Mouse (Mus musculus): ENCODE data around the gene Msl2. TPM values are rescaled to one million over a fixed set of nuclear protein-coding genes. Genes with fewer than 3 reads are reported as not detected.

Gene Msl2
- polyA plus RNA-seq, 1 experiment = 31.7 TPM

DNA sequence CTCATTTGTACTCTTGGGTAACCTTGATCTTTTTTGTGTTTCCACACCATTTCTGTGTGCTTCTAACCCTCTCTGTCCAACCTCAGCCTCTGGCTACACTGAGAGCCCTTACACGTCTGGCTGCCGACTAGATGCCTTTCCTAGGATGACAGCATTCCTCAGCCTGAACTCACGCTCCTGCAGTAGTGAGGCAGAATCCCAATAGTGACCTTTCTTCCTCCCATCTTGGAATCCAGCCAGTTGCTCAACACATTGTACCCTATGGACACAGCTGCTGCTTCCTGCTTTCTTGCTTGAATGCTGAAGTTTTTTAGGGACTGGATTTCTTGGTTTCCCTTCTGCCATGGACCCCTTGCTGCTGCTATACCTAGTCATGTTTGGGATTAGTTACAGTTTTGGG lies 36.1 kb downstream of the Msl2 start:
- Histone ChIP-seq H3K27ac (ENCODE audit: insufficient read depth, low read length) (no peak overlapping the region), H3K4me1 (ENCODE audit: control insufficient read depth, insufficient read depth, low read length) (peaks cover 5% of the 10 kb centered on the region; the same call in 1 of the 2 replicates), H3K4me3 (replicated peaks; ENCODE audit: insufficient read depth, low read depth, low read length) (no peak overlapping the region), H3K27me3 (ENCODE audit: control insufficient read depth, insufficient read depth, low read length) (no peaks in the 10 kb centered on the region)
- TF ChIP-seq POLR2A (IDR thresholded peaks at IDR 0.05; ENCODE audit: borderline replicate concordance, insufficient read depth, low read length) (no peak), CTCF (IDR thresholded peaks at IDR 0.05; ENCODE audit: borderline replicate concordance, insufficient read depth, low read depth, low read length) (no peak)
- DNase-seq = peak in 1 of 2 experiments; percentile 34
- 18% methylated on average over 3 of the region's 3 CpGs for WGBS

DNA sequence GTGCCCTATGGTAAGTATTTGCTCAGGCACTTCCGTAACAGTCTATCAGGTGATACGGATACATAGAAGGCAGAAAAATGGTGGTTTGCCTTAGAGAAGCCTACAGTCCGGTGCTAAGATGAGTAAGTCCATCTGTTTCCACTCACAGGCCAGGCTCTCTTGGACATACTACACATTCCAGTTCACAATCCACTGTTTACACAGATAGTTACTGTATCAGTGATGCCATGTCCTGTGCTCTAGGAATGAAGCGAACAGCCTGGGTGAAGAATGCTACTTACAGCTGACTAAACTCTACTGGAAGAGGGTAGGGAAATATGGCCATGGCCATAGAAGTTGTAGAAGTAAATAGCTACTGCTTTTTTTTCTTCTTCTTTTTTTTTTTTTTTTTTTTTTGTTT lies 39.4 kb downstream of the Msl2 start:
- WGBS = 85% methylated on average over 4 of the region's 4 CpGs
- no peak for TF ChIP-seq POLR2A (IDR thresholded peaks at IDR 0.05; ENCODE audit: borderline replicate concordance, insufficient read depth, low read length)
- TF ChIP-seq CTCF (IDR thresholded peaks at IDR 0.05; ENCODE audit: borderline replicate concordance, insufficient read depth, low read depth, low read length) = no peak
- H3K4me1 ChIP-seq (ENCODE audit: control insufficient read depth, insufficient read depth, low read length) = peaks cover 5% of the 10 kb centered on the region; the same call in 1 of the 2 replicates
- H3K4me3 ChIP-seq (replicated peaks; ENCODE audit: insufficient read depth, low read depth, low read length) = no peak overlapping the region
- no peak for DNase-seq
- no peak overlapping the region for H3K27ac ChIP-seq (ENCODE audit: insufficient read depth, low read length)
- no peaks in the 10 kb centered on the region for H3K27me3 ChIP-seq (ENCODE audit: control insufficient read depth, insufficient read depth, low read length)

DNA sequence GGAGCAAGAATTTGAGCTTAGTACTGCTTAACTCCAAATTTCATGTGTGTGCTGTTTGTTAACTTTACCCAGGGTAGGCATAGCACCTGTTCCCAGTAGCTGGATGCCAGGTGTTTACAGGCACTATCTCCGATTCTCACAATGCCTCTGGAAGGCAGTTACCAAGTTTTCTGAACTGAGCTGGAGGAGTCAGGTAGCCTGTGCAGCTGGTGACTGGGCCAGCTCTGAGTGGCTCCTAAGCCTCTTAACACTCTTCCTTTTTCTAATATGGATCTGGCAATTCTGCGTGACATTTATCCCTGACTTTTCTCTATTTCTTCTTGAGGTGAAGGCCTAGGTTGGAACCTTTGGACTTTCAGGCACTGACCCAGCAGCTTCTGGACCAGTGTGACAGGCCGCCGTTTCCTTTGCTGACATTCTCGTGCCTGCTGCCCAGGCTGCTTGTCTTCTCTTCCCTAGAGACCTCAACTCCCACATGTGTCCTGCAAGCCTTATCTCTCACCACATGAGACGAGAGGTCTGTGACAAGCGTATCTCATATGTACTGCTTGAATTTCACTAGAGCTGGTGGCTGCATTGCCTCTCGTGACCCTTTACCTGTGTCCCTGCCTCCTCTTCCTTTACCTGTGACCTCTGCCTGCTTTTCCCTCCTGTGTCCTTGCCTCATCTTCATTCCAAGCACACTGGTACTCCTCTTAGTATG lies 40.4 kb downstream of the Msl2 start:
- no peak overlapping the region for H3K27ac ChIP-seq (ENCODE audit: insufficient read depth, low read length)
- H3K4me3 ChIP-seq (replicated peaks; ENCODE audit: insufficient read depth, low read depth, low read length) = no peak overlapping the region
- DNase-seq = no peak
- H3K27me3 ChIP-seq (ENCODE audit: control insufficient read depth, insufficient read depth, low read length) = no peaks in the 10 kb centered on the region
- TF ChIP-seq POLR2A (IDR thresholded peaks at IDR 0.05; ENCODE audit: borderline replicate concordance, insufficient read depth, low read length) (no peak), CTCF (IDR thresholded peaks at IDR 0.05; ENCODE audit: borderline replicate concordance, insufficient read depth, low read depth, low read length) (no peak)
- 78% methylated on average over 8 of the region's 8 CpGs for WGBS
- peaks cover 5% of the 10 kb centered on the region; the same call in 1 of the 2 replicates for H3K4me1 ChIP-seq (ENCODE audit: control insufficient read depth, insufficient read depth, low read length)

DNA sequence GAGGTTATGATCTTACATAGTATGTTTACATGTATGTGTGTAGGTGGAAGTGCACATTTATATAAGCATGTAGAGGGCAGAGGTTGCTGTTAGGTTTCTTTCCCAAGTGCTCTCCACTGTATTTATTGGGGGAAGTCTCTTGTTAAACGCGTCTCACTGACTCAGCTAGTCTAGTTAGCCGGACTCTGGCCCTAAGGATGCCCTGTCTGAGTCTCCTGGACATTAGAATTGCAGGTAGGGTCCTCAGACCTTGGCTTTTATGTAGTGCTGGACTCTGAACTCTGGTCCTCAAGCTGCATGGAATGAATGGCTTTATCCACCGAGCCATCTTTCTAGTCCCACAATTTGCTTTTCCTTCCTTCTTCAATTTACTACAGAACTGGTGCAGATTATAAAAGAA lies 69.7 kb downstream of the Msl2 start:
- WGBS = 93% methylated on average over 4 of the region's 4 CpGs
- Histone ChIP-seq H3K27ac (ENCODE audit: insufficient read depth, low read length) (no peak overlapping the region), H3K4me3 (replicated peaks; ENCODE audit: insufficient read depth, low read depth, low read length) (no peak overlapping the region), H3K4me1 (ENCODE audit: control insufficient read depth, insufficient read depth, low read length) (no peaks in the 10 kb centered on the region), H3K27me3 (ENCODE audit: control insufficient read depth, insufficient read depth, low read length) (no peaks in the 10 kb centered on the region)
- no peak for DNase-seq
- TF ChIP-seq POLR2A (IDR thresholded peaks at IDR 0.05; ENCODE audit: borderline replicate concordance, insufficient read depth, low read length) (no peak), CTCF (IDR thresholded peaks at IDR 0.05; ENCODE audit: borderline replicate concordance, insufficient read depth, low read depth, low read length) (no peak)

DNA sequence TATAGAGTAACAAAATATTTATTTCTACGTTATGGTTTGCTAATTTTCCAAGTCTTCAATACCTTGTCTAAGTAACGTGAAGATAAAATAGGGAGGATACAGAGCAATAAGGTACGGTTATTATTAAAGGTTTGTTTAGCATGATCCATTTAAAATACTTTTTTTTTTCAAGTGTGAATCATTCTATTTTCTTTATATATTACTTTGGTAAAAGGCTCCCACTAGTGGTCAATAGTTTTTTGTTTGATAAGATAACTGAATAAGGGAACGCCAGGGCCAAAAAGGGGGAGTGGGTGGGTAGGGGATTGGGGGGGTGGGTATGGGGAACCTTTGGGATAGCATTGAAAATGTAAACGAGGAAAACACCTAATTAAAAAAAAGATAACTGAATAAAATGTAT lies 79.0 kb downstream of the Msl2 start:
- H3K27ac ChIP-seq (ENCODE audit: insufficient read depth, low read length) = no peak overlapping the region
- TF ChIP-seq POLR2A (IDR thresholded peaks at IDR 0.05; ENCODE audit: borderline replicate concordance, insufficient read depth, low read length) (no peak), CTCF (IDR thresholded peaks at IDR 0.05; ENCODE audit: borderline replicate concordance, insufficient read depth, low read depth, low read length) (no peak)
- no peak overlapping the region for H3K4me3 ChIP-seq (replicated peaks; ENCODE audit: insufficient read depth, low read depth, low read length)
- H3K27me3 ChIP-seq (ENCODE audit: control insufficient read depth, insufficient read depth, low read length) = no peaks in the 10 kb centered on the region
- WGBS = 77% methylated on average over 5 of the region's 5 CpGs
- no peaks in the 10 kb centered on the region for H3K4me1 ChIP-seq (ENCODE audit: control insufficient read depth, insufficient read depth, low read length)
- no peak for DNase-seq

Other genes starting within 250 kb of the Msl2 start
- gene Pccb, start 39.2 kb upstream of the Msl2 start, polyA plus RNA-seq (2012; rRNA removed) = 73.7 and 76.7 TPM in 2 replicates
- gene Ppp2r3a, start 177.7 kb downstream of the Msl2 start, polyA plus RNA-seq (2012; rRNA removed) = 17.6 and 18.8 TPM in 2 replicates